Mouse (Mus musculus): Measurements from ENCODE around the gene Klf9. TPM values are rescaled to one million over a fixed set of nuclear protein-coding genes. Genes with fewer than 3 reads are reported as not detected.

Klf9 gene
- polyA plus RNA-seq (2014; fragmentation: Illumina TruSeq; extraction: RNeasy Lipid Tissue Mini Kit (QIAGEN cat#74804); ENCODE audit: low read depth, low replicate concordance) = 224 TPM

DNA sequence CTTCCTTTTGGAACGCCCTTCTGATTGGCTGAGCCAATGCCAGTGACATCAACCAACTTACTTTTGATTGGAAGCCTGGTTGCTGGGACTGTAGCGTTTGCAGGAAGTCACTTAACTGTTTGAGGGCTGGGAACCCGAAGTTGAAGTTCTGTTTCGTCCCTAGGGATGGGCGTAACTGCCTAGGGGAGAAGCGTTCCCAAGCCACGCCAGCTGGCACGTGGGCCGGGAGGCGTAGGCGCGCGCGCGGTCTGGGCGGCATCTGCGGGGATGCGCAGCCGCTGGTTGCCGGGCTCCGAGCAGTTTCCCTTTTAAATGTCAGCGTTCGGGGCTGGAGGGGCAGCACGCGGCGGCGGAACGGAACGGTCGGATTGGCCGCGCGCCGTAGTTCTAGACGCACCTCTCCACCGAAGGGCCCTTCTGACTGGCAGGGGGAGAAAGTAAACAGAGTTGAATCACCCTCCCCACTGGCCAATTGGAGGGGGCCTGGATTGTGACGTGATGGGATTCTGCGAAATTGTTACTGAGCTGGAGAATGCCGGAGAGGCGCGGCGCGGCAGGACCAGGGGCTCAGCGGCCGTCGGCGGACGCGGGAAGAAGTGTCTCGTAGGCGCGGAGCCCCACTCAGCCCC, at the start of gene Klf9:
Klf9 (plus strand) TSS at position 538 of the 629 bp plus-strand sequence.

Other genes with a start within 250 kb of the Klf9 start
- gene Smc5, start 132.7 kb downstream of the Klf9 start, polyA plus RNA-seq (2014; fragmentation: Illumina TruSeq; extraction: RNeasy Lipid Tissue Mini Kit (QIAGEN cat#74804); ENCODE audit: low read depth, low replicate concordance) = 68.6 TPM

Data from adrenal gland, adult 10 weeks (tissue).